Mouse (Mus musculus): ENCODE measurements around the gene Olfr1181.
"Not testable (repeated sequence)": the region's sequence is repeated elsewhere in the genome, so short reads cannot be mapped to it uniquely, and the experiment has no call there.

The Olfr1181 gene

GRCm38 (mm10) chr2:88426071-88426470, at the start of gene Olfr1181:
Gene Olfr1181 (minus strand): TSS chr2:88426171.
- no peak for DNase-seq (ENCODE audit: low read depth, low spot score)

- not testable (repeated sequence) for DNase-seq (ENCODE audit: low read depth, low spot score)
Measured at GRCm38 (mm10) chr2:88454567-88454966, 28.6 kb upstream of the Olfr1181 start, which contains the start of gene Olfr1183. Gene Olfr1183 (plus strand): TSS chr2:88454867.

- no peak for DNase-seq (ENCODE audit: low read depth, low spot score)
Measured at GRCm38 (mm10) chr2:88449031-88449430, 23.1 kb upstream of the Olfr1181 start, which contains the start of gene Gm13757. Gene Gm13757 (minus strand): TSS chr2:88449131.

GRCm38 (mm10) chr2:88419051-88419450, 6.9 kb downstream of the Olfr1181 start, which contains the start of gene Olfr1180:
Gene Olfr1180 (minus strand): TSS chr2:88419151.
- DNase-seq (ENCODE audit: low read depth, low spot score): no peak

- no peak for DNase-seq (ENCODE audit: low read depth, low spot score)
Measured at GRCm38 (mm10) chr2:88406353-88406752, 19.6 kb downstream of the Olfr1181 start, which contains the start of gene Olfr1179. Gene Olfr1179 (minus strand): TSS chr2:88406453.

GRCm38 (mm10) chr2:88386762-88387161, 39.2 kb downstream of the Olfr1181 start, which contains the start of gene Olfr1178:
Gene Olfr1178 (plus strand): TSS chr2:88387062.
- DNase-seq (ENCODE audit: low read depth, low spot score): no peak

Measured in brain, adult 2 months (tissue).